Mouse (Mus musculus) stomach, postnatal 0 days (tissue): ENCODE results near the gene Wrap53.
A peak's percentile ranks its signal among the peaks of the same experiment; 100 is the strongest.

Source experiments
- CTCF ChIP-seq: IDR thresholded peaks from 2 replicates; pipeline ENCODE4 v1.5.1; 2016; ENCODE audit warnings: antibody characterized with exemption, low read depth, mild to moderate bottlenecking, moderate library complexity
- EP300 ChIP-seq: optimal IDR thresholded peaks from 2 replicates; pipeline ENCODE3; 2016; ENCODE audit warnings: antibody characterized with exemption

- TF ChIP-seq EP300 (no peak), CTCF (peak; percentile 71)
These were observed 33.5 kb downstream of the Wrap53 start for GRCm38 (mm10) chr11:69546423-69547053.
